Mouse (Mus musculus): Measurements from ENCODE around the gene 9130213A22Rik. TPM values are rescaled to one million over a fixed set of nuclear protein-coding genes. Genes with fewer than 3 reads are reported as not detected.

The 9130213A22Rik gene
- total RNA-seq, 2 experiments from 2014 or later = 0.44 to 1.1 TPM

- peak; percentile 86 to 92 for DNase-seq (ENCODE audit: low spot score in 2 of 2)
- intact Hi-C loops (cut with DNase I) = loop anchor here (2.0 to 5.0 kb wide), 2 partner anchors 26 to 107 kb away; no protein-coding TSS in a partner anchor
These were observed 2.9 kb upstream of the 9130213A22Rik start for GRCm38 (mm10) chr11:69125041-69125851.

- peak; percentile 62 to 83 for DNase-seq (ENCODE audit: low spot score in 2 of 2)
- intact Hi-C loops (cut with DNase I) = loop anchor here (1.0 to 5.0 kb wide), 4 partner anchors 26 to 87 kb away; partner anchors contain the start of gene Vamp2
These were observed 2.1 kb upstream of the 9130213A22Rik start for GRCm38 (mm10) chr11:69124498-69124847.

- peak; percentile 93 to 97 for DNase-seq (ENCODE audit: low spot score in 2 of 2)
- intact Hi-C loops (cut with DNase I) = loop anchor here (1.0 to 5.0 kb wide), 5 partner anchors 25 to 87 kb away; partner anchors contain the start of gene Vamp2
These were observed 1.5 kb upstream of the 9130213A22Rik start for GRCm38 (mm10) chr11:69123693-69124497.

DNA sequence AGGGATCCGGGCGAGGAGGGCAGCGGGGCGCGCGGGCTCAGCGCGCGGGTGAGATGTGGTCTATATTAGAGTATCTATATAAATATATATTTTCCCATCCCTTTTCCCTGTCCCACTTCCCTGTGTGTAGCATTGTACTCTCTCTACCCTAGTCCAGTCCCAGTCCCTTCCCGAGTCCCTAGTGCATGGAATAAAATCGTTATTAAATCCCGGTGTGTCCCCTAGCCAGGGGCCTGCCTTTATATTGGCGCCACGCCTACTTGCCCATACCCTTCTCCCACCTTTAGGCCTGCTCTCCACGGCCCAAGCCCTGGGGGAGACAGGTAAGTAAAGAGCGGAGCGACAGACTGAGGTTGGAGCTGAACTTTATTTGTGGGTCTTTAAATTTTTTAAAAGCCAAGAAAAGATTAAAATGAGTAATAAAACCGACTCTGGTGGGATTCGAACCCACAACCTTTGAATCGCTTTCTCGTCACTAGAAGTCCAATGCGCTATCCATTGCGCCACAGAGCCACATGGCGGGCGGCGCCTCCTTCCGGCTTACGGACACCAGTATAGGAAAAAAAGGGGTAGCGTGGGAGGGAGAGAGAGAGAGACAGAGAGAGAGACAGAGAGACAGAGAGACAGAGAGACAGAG is 785 bp upstream of the 9130213A22Rik start:
- DNase-seq (ENCODE audit: low spot score in 2 of 2) = peak; percentile 91 to 97
- intact Hi-C loops (cut with DNase I) = loop anchor here (2.0 to 5.0 kb wide), 2 partner anchors 24 to 36 kb away; partner anchors contain the start of gene Vamp2

GRCm38 (mm10) chr11:69121741-69122335 is 551 bp downstream of the 9130213A22Rik start:
- intact Hi-C loops (cut with DNase I) = loop anchor here (1.0 to 5.0 kb wide), 4 partner anchors 23 to 59 kb away; partner anchors contain the start of gene Vamp2
- DNase-seq (ENCODE audit: low spot score in 2 of 2) = no peak

GRCm38 (mm10) chr11:69121001-69121740 is 1.2 kb downstream of the 9130213A22Rik start:
- DNase-seq (ENCODE audit: low spot score in 2 of 2) = no peak
- intact Hi-C loops (cut with DNase I) = loop anchor here (5.0 kb wide), 1 partner anchor 34 kb away; the partner anchor contains the start of gene Vamp2

GRCm38 (mm10) chr11:69120221-69121000 is 2.0 kb downstream of the 9130213A22Rik start, which contains the start of gene Hes7:
Hes7 (plus strand) TSS chr11:69120404.
- intact Hi-C loops (cut with DNase I) = loop anchor here (5.0 kb wide), 1 partner anchor 33 kb away; the partner anchor contains the start of gene Vamp2
- DNase-seq (ENCODE audit: low spot score in 2 of 2) = no peak

DNA sequence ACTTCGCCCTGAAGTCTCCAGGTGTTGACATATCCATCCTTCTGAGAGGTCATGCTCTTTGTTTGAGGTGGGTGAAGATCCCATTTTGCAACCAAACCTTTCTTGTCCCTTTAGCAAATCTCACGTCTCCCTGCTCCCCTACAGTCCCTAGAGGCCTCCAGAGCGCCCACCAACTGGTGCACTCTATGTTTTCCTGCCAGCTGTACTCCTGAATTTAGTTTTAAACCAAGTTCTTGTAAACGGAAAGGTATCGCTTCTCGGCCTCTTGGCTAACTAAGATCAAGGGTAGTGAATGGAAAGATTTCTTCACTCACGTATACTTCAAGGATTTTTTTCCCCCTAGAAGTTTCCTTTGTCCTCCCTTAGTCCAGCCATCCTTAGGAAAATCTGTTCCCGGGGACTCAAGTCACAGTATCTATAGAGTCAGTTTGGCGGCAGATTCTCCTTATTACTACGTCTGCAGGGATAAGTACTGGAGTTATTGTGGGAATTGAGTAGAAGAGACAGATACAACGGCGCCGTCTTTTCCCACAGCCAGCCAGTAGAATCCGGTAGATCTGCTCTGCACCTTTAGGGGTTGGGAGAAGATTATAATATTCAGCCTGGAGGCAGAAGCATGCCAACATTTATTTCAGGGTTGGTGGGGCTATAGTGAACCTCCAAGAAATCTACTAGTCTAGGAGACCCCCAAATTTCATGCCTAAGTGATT is 2.8 kb downstream of the 9130213A22Rik start:
- DNase-seq (ENCODE audit: low spot score in 2 of 2) = no peak
- intact Hi-C loops (cut with DNase I) = loop anchor here (5.0 kb wide), 1 partner anchor 32 kb away; the partner anchor contains the start of gene Vamp2

DNA sequence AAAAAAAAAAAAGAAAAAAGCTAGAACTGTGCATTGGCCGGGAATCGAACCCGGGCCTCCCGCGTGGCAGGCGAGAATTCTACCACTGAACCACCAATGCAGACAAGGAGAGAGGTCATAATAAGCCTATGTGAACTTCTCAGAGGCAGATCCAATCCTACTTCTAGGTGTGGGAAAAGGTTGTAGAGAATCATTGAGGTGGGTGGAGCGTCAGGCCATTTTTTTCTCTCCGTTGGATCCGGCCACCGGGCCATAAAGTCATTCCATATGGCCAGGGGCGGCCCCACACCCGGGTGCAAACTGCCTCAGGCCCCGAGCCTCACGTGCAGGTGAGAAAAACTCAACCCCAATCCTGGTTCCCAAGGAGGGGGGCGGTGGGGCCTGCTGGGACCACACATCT is 3.6 kb downstream of the 9130213A22Rik start:
- intact Hi-C loops (cut with DNase I) = no loop called here
- peak; percentile 89 to 92 for DNase-seq (ENCODE audit: low spot score in 2 of 2)

- DNase-seq (ENCODE audit: low spot score in 2 of 2) = peak; percentile 57 to 61
- intact Hi-C loops (cut with DNase I) = no loop called here
These were observed 4.4 kb downstream of the 9130213A22Rik start for GRCm38 (mm10) chr11:69117737-69118695.

GRCm38 (mm10) chr11:69116843-69117242 is 5.5 kb downstream of the 9130213A22Rik start:
- intact Hi-C loops (cut with DNase I) = no loop called here
- DNase-seq (ENCODE audit: low spot score in 2 of 2) = no peak

- intact Hi-C loops (cut with DNase I) = no loop called here
- DNase-seq (ENCODE audit: low spot score in 2 of 2) = no peak
These were observed 7.8 kb downstream of the 9130213A22Rik start for GRCm38 (mm10) chr11:69114621-69115020.

GRCm38 (mm10) chr11:69114018-69114417 is 8.4 kb downstream of the 9130213A22Rik start:
- intact Hi-C loops (cut with DNase I) = no loop called here

GRCm38 (mm10) chr11:69111865-69112264 is 10.5 kb downstream of the 9130213A22Rik start:
- intact Hi-C loops (cut with DNase I) = no loop called here
- peak in 1 of 2 experiments; percentile 75 for DNase-seq (ENCODE audit: low spot score in 2 of 2)

More at GRCm38 (mm10) chr11:69114018-69114417, 8.4 kb downstream of the 9130213A22Rik start:
- no peak for DNase-seq (ENCODE audit: low spot score in 2 of 2)

- intact Hi-C loops (cut with DNase I) = no loop called here
- no peak for DNase-seq (ENCODE audit: low spot score in 2 of 2)
These were observed 11.2 kb downstream of the 9130213A22Rik start for GRCm38 (mm10) chr11:69111051-69111810.
